Mouse (Mus musculus): ENCODE measurements around the gene Cldn7. TPM values are rescaled to one million over a fixed set of nuclear protein-coding genes. Genes with fewer than 3 reads are reported as not detected.
"Not testable (repeated sequence)": the region's sequence is repeated elsewhere in the genome, so short reads cannot be mapped to it uniquely, and the experiment has no call there.

Gene Cldn7
- 117 and 132 TPM in 2 replicates for polyA plus RNA-seq (2014; fragmentation: Nextera tagmentation; extraction: Ambion mirVana)

GRCm38 (mm10) chr11:69964650-69965270 lies at the start of gene Cldn7:
Cldn7 (plus strand) TSS chr11:69964779.
- peaks cover 17% of the 10 kb centered on the region for H3K36me3 ChIP-seq (ENCODE audit: control insufficient read depth, insufficient read depth, low read length)
- peak; percentile 41 for ATAC-seq (ENCODE audit: low FRiP score, low TSS enrichment)
- H3K4me1 ChIP-seq (ENCODE audit: control insufficient read depth, insufficient read depth, low read length) = peaks cover 4% of the 10 kb centered on the region; the same call in 1 of the 2 replicates
- peaks cover 33% of the 10 kb centered on the region for H3K27me3 ChIP-seq (ENCODE audit: control insufficient read depth, insufficient read depth, low read length)
- 8% methylated on average over 24 of the region's 24 CpGs for WGBS
- peak within 1 kb of the TSS; percentile 67 for H3K9ac ChIP-seq (ENCODE audit: low read depth, low read length)
- no peaks in the 10 kb centered on the region for H3K9me3 ChIP-seq (ENCODE audit: control insufficient read depth, low read length)
- H3K4me3 ChIP-seq (ENCODE audit: low read length) = peak within 1 kb of the TSS; percentile 44
- peak within 1 kb of the TSS; percentile 80 for H3K27ac ChIP-seq (ENCODE audit: low read depth, low read length)
- H3K4me2 ChIP-seq (replicated peaks; ENCODE audit: low read depth, low read length) = peak within 1 kb of the TSS; percentile 55

- ATAC-seq (ENCODE audit: low FRiP score, low TSS enrichment) = no peak
- Histone ChIP-seq H3K4me3 (ENCODE audit: low read length) (peak overlapping the region; percentile 79), H3K4me1 (ENCODE audit: control insufficient read depth, insufficient read depth, low read length) (peaks cover 24% of the 10 kb centered on the region), H3K4me2 (replicated peaks; ENCODE audit: low read depth, low read length) (peak overlapping the region; percentile 88), H3K9me3 (ENCODE audit: control insufficient read depth, low read length) (no peaks in the 10 kb centered on the region), H3K27ac (ENCODE audit: low read depth, low read length) (no peak overlapping the region), H3K36me3 (ENCODE audit: control insufficient read depth, insufficient read depth, low read length) (peaks cover 81% of the 10 kb centered on the region), H3K27me3 (ENCODE audit: control insufficient read depth, insufficient read depth, low read length) (no peaks in the 10 kb centered on the region), H3K9ac (ENCODE audit: low read depth, low read length) (peak overlapping the region; percentile 84; the same call in 1 of the 2 replicates)
- WGBS = 36% methylated on average over 9 of the region's 9 CpGs
These were observed 49.6 kb upstream of the Cldn7 start for GRCm38 (mm10) chr11:69914917-69915430.

GRCm38 (mm10) chr11:69915667-69916627 lies 48.6 kb upstream of the Cldn7 start:
- Histone ChIP-seq H3K27ac (ENCODE audit: low read depth, low read length) (no peak overlapping the region), H3K4me1 (ENCODE audit: control insufficient read depth, insufficient read depth, low read length) (peaks cover 24% of the 10 kb centered on the region), H3K9me3 (ENCODE audit: control insufficient read depth, low read length) (no peaks in the 10 kb centered on the region), H3K4me2 (replicated peaks; ENCODE audit: low read depth, low read length) (no peak overlapping the region), H3K27me3 (ENCODE audit: control insufficient read depth, insufficient read depth, low read length) (no peaks in the 10 kb centered on the region), H3K4me3 (ENCODE audit: low read length) (no peak overlapping the region; the same call in 1 of the 2 replicates), H3K9ac (ENCODE audit: low read depth, low read length) (no peak overlapping the region), H3K36me3 (ENCODE audit: control insufficient read depth, insufficient read depth, low read length) (peaks cover 71% of the 10 kb centered on the region)
- WGBS = 61% methylated on average over 5 of the region's 5 CpGs
- ATAC-seq (ENCODE audit: low FRiP score, low TSS enrichment) = no peak

GRCm38 (mm10) chr11:69916652-69917378 lies 47.8 kb upstream of the Cldn7 start:
- not testable (repeated sequence) for H3K27me3 ChIP-seq (ENCODE audit: control insufficient read depth, insufficient read depth, low read length); H3K4me2 ChIP-seq (replicated peaks; ENCODE audit: low read depth, low read length); H3K9me3 ChIP-seq (ENCODE audit: control insufficient read depth, low read length); H3K9ac ChIP-seq (ENCODE audit: low read depth, low read length); ATAC-seq (ENCODE audit: low FRiP score, low TSS enrichment); H3K27ac ChIP-seq (ENCODE audit: low read depth, low read length); H3K4me3 ChIP-seq (ENCODE audit: low read length)
- 61% methylated on average over 7 of the region's 7 CpGs for WGBS
- Histone ChIP-seq H3K4me1 (ENCODE audit: control insufficient read depth, insufficient read depth, low read length) (peaks cover 24% of the 10 kb centered on the region), H3K36me3 (ENCODE audit: control insufficient read depth, insufficient read depth, low read length) (peaks cover 62% of the 10 kb centered on the region)

GRCm38 (mm10) chr11:69917379-69917948 lies 47.1 kb upstream of the Cldn7 start:
- H3K9ac ChIP-seq (ENCODE audit: low read depth, low read length) = no peak overlapping the region
- no peaks in the 10 kb centered on the region for H3K9me3 ChIP-seq (ENCODE audit: control insufficient read depth, low read length)
- peaks cover 24% of the 10 kb centered on the region for H3K4me1 ChIP-seq (ENCODE audit: control insufficient read depth, insufficient read depth, low read length)
- H3K27ac ChIP-seq (ENCODE audit: low read depth, low read length) = no peak overlapping the region
- 86% methylated on average over 8 of the region's 8 CpGs for WGBS
- ATAC-seq (ENCODE audit: low FRiP score, low TSS enrichment) = no peak
- no peak overlapping the region for H3K4me2 ChIP-seq (replicated peaks; ENCODE audit: low read depth, low read length)
- no peak overlapping the region for H3K4me3 ChIP-seq (ENCODE audit: low read length)
- H3K36me3 ChIP-seq (ENCODE audit: control insufficient read depth, insufficient read depth, low read length) = peaks cover 56% of the 10 kb centered on the region
- H3K27me3 ChIP-seq (ENCODE audit: control insufficient read depth, insufficient read depth, low read length) = no peaks in the 10 kb centered on the region

GRCm38 (mm10) chr11:69918118-69918517 lies 46.5 kb upstream of the Cldn7 start:
- Histone ChIP-seq H3K4me3 (ENCODE audit: low read length) (no peak overlapping the region), H3K4me1 (ENCODE audit: control insufficient read depth, insufficient read depth, low read length) (peaks cover 27% of the 10 kb centered on the region), H3K27ac (ENCODE audit: low read depth, low read length) (no peak overlapping the region), H3K27me3 (ENCODE audit: control insufficient read depth, insufficient read depth, low read length) (no peaks in the 10 kb centered on the region), H3K4me2 (replicated peaks; ENCODE audit: low read depth, low read length) (no peak overlapping the region), H3K9me3 (ENCODE audit: control insufficient read depth, low read length) (no peaks in the 10 kb centered on the region), H3K9ac (ENCODE audit: low read depth, low read length) (no peak overlapping the region), H3K36me3 (ENCODE audit: control insufficient read depth, insufficient read depth, low read length) (peaks cover 49% of the 10 kb centered on the region)
- WGBS = 83% methylated on average over 5 of the region's 5 CpGs
- no peak for ATAC-seq (ENCODE audit: low FRiP score, low TSS enrichment)

- WGBS = 82% methylated on average over 9 of the region's 9 CpGs
- no peak for ATAC-seq (ENCODE audit: low FRiP score, low TSS enrichment)
These were observed 45.5 kb upstream of the Cldn7 start for GRCm38 (mm10) chr11:69919053-69919452.

GRCm38 (mm10) chr11:69919661-69920265 lies 44.8 kb upstream of the Cldn7 start:
- Histone ChIP-seq H3K36me3 (ENCODE audit: control insufficient read depth, insufficient read depth, low read length) (peaks cover 46% of the 10 kb centered on the region), H3K9ac (ENCODE audit: low read depth, low read length) (peak overlapping the region; percentile 98)
- no peak for ATAC-seq (ENCODE audit: low FRiP score, low TSS enrichment)

More at GRCm38 (mm10) chr11:69919053-69919452, 45.5 kb upstream of the Cldn7 start:
- Histone ChIP-seq H3K9me3 (ENCODE audit: control insufficient read depth, low read length) (no peaks in the 10 kb centered on the region), H3K27ac (ENCODE audit: low read depth, low read length) (no peak overlapping the region), H3K4me2 (replicated peaks; ENCODE audit: low read depth, low read length) (peak overlapping the region; percentile 87), H3K27me3 (ENCODE audit: control insufficient read depth, insufficient read depth, low read length) (no peaks in the 10 kb centered on the region), H3K9ac (ENCODE audit: low read depth, low read length) (peak overlapping the region; percentile 98; the same call in 1 of the 2 replicates), H3K4me3 (ENCODE audit: low read length) (peak overlapping the region; percentile 87), H3K36me3 (ENCODE audit: control insufficient read depth, insufficient read depth, low read length) (peaks cover 47% of the 10 kb centered on the region), H3K4me1 (ENCODE audit: control insufficient read depth, insufficient read depth, low read length) (peaks cover 24% of the 10 kb centered on the region)

More at GRCm38 (mm10) chr11:69919661-69920265, 44.8 kb upstream of the Cldn7 start:
- WGBS = under 1% methylated on average over 17 of the region's 17 CpGs
- Histone ChIP-seq H3K9me3 (ENCODE audit: control insufficient read depth, low read length) (no peaks in the 10 kb centered on the region), H3K27ac (ENCODE audit: low read depth, low read length) (peak overlapping the region; percentile 96), H3K4me3 (ENCODE audit: low read length) (peak overlapping the region; percentile 87), H3K27me3 (ENCODE audit: control insufficient read depth, insufficient read depth, low read length) (no peaks in the 10 kb centered on the region), H3K4me2 (replicated peaks; ENCODE audit: low read depth, low read length) (peak overlapping the region; percentile 87), H3K4me1 (ENCODE audit: control insufficient read depth, insufficient read depth, low read length) (peaks cover 22% of the 10 kb centered on the region)

All from kidney, embryonic 14.5 days (tissue).